Mouse (Mus musculus) G1E-ER4 (cell line): Measurements from ENCODE around the gene Lrfn4. TPM values are rescaled to one million over a fixed set of nuclear protein-coding genes. Genes with fewer than 3 reads are reported as not detected.

Experiments used
- GATA1 ChIP-seq: IDR thresholded peaks from one replicate; pipeline ENCODE4 v1.8.0; 2012; ENCODE audit warnings: low read length, inconsistent platforms
- polyA plus RNA-seq: library from polyadenylated mRNA; stranded (reverse); fragments of >175 nt; gene quantifications from 2 replicates; pipeline ENCODE4 v1.2.3, GENCODE M21; 2012

The Lrfn4 gene
- polyA plus RNA-seq, 1 experiment = 15.4 TPM

GRCm38 (mm10) chr19:4587426-4587825 lies 28.0 kb downstream of the Lrfn4 start:
- TF ChIP-seq GATA1 = no peak

DNA sequence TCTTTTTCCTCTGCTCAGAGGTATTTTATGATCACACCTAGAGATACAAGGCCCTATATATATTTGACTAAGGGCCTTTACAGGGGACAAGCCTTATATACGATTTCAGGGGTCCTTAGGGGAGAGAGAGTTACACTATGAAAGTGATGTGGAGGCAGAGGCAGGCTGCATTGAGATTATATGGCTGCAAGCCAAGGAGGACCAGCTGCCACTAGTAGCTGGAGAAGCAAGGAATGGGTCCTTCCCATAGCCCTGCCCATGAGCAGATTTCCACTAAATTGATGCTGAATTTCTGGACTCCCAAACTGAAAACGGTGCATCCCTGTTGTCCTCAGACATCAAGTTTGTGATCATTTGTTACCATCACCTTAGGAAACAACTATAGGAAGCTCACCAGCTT lies 31.6 kb downstream of the Lrfn4 start:
- TF ChIP-seq GATA1 = no peak

DNA sequence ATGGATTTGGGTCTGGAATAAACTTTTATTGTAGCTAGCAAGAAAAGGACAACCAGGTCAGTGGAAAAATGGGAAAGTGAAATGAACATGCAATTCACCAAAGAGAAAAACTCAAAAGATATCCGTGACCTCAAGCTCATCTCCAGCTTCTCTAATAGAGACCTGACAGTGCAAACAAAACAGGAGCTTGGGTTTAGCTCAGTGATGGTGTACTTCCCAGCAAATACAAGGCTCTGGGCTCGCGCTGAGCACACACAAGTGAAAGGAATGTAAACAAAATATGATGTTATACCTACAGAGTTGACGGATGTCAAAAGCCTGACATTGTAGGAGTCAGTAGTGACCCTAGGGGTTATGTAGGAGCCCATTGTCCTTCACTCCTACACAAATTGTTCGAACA lies 36.2 kb downstream of the Lrfn4 start:
- no peak for TF ChIP-seq GATA1

- TF ChIP-seq GATA1 = no peak
Observed at GRCm38 (mm10) chr19:4578799-4579198, 36.7 kb downstream of the Lrfn4 start.

DNA sequence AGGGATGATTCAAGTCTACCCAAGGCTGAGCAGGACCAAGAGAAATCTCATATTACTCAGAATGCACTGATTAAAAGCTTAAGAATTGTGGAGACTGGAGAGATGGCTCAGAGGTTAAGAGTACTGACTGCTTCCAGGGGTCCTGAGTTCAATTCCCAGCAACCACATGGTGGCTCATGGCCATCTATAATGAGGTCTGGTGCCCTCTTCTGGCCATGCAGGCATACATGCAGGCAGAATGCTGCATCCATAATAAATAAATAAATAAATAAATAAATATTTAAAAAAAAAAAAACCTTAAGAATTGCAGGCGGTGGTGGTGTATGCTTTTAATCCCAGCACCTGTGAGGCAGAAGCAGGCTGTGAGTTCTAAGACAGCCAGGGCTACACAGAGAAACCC lies 42.2 kb downstream of the Lrfn4 start:
- TF ChIP-seq GATA1 = no peak

GRCm38 (mm10) chr19:4572467-4572866 lies 43.0 kb downstream of the Lrfn4 start:
- TF ChIP-seq GATA1 = no peak

DNA sequence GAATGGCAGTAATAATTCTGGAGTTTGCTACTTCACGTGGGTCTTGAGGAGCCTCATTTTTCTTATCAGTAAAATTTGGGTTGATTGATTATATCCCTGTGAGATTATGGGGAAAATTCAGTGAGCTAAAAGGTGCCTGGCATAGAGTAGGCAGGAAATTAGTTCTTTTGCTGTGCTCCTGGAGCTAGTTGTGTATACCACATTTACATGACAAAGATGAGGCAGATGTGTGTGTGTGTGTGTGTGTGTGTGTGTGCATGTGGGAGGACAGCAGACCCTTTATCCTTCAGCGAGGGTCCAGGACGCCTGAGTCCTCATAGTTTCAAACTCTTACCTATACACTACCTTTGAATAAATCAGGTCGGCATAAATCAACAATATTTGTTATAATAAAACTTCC lies 43.4 kb downstream of the Lrfn4 start:
- no peak for TF ChIP-seq GATA1

GRCm38 (mm10) chr19:4571658-4572057 lies 43.8 kb downstream of the Lrfn4 start:
- no peak for TF ChIP-seq GATA1

GRCm38 (mm10) chr19:4570815-4571214 lies 44.7 kb downstream of the Lrfn4 start:
- no peak for TF ChIP-seq GATA1

DNA sequence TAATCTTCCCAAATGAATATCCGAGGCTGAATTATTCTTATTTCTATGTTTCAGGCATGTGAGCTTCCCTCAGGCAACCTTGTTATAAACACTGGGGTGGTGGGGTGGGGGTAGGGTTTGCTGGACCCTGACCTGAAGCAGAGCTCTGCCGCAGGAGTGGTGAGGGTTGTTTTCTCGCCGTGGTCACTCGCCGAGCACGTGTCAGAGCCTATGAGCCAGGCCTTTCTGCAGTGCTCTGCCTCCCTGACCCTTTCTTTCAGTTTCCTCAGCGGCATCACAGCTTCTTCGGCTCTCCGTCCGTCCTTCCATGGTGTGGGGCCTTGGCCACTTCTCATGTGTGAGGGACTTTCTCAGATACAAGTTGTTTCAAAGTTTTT lies 45.2 kb downstream of the Lrfn4 start:
- no peak for TF ChIP-seq GATA1

DNA sequence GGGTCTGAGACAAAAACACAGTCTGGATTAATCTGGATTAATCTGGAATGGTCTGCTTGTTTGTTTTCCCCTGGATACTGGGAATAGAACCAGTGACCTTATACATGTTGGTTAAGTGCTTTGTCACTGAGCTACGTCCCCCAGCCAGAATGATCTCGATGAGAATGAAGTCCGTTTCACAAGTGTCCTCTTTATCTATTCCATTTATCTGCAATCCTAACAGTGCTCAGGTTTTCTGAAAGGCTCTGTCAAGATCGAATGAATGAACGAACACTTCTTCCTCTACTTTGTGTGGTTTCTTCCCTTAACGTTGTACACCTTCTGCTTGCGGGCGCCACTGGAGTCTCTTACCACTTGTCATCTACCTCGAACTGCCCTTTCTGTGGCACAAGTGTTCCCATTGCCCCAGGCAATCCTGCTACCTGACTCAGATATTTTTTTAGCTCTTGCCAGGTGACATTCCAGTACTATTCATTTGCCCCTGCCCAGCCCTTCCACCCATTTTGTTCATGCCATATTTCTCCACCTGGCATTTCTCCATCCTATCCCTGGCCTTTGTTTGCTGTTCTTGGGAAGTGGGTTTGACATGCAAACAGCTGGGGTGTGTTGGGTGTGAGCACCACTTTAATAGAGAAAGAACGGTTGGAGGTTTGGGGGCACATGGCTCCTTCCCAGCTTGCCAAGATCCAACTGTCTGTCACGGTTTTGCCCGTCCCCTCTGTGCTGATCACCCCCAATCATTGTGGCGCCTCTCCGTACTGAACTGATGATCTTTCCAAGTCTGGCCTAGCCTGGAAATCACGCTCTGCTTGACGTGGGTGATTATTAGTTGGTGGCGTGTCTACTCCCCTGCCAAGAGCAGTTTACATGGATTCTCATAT lies 45.9 kb downstream of the Lrfn4 start:
- no peak for TF ChIP-seq GATA1

DNA sequence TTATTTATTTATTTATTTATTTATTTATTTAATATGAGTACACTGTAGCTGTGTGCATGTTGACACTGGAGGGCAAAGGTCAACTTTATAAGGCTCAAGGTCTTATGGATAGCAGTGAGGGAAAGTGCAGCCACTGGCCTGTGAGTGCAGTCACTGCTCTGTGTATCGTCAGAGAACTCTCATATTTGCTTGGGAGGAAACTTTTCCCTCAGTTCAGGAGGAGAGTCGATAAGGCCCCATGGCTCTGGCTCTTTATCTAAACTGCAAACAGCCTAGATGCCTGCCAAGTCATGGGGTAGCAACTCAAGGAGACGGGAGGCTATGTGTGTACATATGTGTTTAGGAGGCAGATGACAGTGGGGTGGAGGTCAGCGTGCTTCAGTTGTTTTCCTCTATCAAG lies 46.6 kb downstream of the Lrfn4 start:
- no peak for TF ChIP-seq GATA1

DNA sequence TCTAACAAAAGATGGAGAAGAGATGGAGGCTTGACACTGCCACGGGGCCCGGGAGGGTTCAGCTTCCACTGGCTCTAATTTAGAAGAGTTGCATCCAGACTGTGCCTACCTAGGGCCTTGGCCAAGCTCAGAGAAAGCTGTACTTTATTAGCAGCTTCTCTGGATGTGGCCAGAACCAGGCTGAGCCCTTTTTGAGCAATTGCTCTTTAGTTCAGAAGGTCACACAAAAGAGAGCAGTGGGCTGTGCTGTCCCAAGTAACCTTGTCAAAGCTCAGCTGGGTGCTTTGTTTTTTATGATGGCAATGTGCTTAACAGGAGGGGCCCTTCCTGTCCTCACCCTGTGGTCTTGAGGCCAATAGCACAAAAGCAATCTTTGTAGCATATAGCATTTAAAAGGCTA lies 47.8 kb downstream of the Lrfn4 start:
- no peak for TF ChIP-seq GATA1

DNA sequence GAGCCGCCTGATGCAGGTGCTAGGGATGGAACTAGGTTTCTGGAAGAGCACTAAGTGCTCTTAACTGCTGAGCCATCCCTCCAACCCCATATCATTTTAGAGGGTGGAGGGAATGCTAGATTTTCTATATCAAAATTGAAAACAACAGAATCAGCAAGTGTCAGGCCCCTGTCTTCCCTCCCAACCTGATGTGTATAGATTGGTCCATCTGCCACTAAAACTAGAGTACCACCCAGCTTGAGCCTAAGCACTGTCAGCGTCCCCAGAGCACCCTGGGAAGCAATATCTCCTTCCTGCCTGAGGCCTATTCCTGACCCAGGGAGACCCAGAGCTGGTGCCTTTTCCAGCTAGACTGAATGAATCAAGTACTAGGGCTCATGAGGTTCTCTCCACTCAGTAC lies 48.6 kb downstream of the Lrfn4 start:
- no peak for TF ChIP-seq GATA1

DNA sequence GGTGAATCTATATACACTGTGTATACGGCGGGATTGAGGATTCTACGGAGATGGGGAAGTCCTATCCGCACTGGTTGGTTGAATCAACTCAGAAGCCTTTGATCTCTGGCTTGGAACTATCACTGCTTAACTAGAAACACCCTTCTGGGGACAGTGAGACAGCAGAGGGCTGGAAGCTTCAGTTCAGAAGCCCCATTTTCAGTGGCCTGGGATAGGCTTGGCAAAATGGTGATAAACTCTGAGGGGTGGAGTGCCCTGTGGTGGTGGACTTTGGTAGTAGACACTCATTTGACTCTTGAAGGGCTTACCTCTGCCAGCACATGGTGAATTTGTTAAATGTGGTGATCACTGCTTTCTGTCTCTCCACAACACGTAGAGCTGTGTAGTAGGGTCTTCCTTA lies 49.8 kb downstream of the Lrfn4 start:
- TF ChIP-seq GATA1 = no peak

Other genes with a start within 250 kb of the Lrfn4 start
- 51.6 and 57.8 TPM in 2 replicates for gene Kdm2a, start 217.4 kb downstream of the Lrfn4 start, polyA plus RNA-seq
- gene Rhod, start 176.2 kb downstream of the Lrfn4 start, polyA plus RNA-seq = not detected in 2 replicates
- gene Syt12, start 138.2 kb downstream of the Lrfn4 start, polyA plus RNA-seq = not detected in 2 replicates
- not detected in 2 replicates for gene 2010003K11Rik, start 117.1 kb downstream of the Lrfn4 start, polyA plus RNA-seq
- 20.4 TPM in 2 replicates for gene Pcx, start 105.2 kb downstream of the Lrfn4 start, polyA plus RNA-seq
- 17.6 and 40.7 TPM in 2 replicates for gene Rce1, start 10.0 kb upstream of the Lrfn4 start, polyA plus RNA-seq
- 0.24 TPM in 1 of 2 replicates, not detected in the other for gene Gm960, start 83.0 kb upstream of the Lrfn4 start, polyA plus RNA-seq
- 0.01 and 0.02 TPM in 2 replicates for gene Sptbn2, start 95.5 kb upstream of the Lrfn4 start, polyA plus RNA-seq
- gene Rbm4b, start 140.8 kb upstream of the Lrfn4 start, polyA plus RNA-seq = 4.6 and 5.3 TPM in 2 replicates
- 1.8 and 15.4 TPM in 2 replicates for gene Rbm4, start 178.2 kb upstream of the Lrfn4 start, polyA plus RNA-seq
- gene Gm21992, start 195.9 kb upstream of the Lrfn4 start, polyA plus RNA-seq = 1.7 and 12.6 TPM in 2 replicates
- gene Rbm14, start 196.0 kb upstream of the Lrfn4 start, polyA plus RNA-seq = 46.8 and 61.5 TPM in 2 replicates
- gene Ccs, start 223.7 kb upstream of the Lrfn4 start, polyA plus RNA-seq = 56.4 and 100 TPM in 2 replicates
- 0.02 TPM in 1 of 2 replicates, not detected in the other for gene Ccdc87, start 223.7 kb upstream of the Lrfn4 start, polyA plus RNA-seq
- gene Ctsf, start 239.5 kb upstream of the Lrfn4 start, polyA plus RNA-seq = not detected in 2 replicates